Mouse (Mus musculus): Measurements from ENCODE around the gene 9330159F19Rik.

Gene 9330159F19Rik

DNA sequence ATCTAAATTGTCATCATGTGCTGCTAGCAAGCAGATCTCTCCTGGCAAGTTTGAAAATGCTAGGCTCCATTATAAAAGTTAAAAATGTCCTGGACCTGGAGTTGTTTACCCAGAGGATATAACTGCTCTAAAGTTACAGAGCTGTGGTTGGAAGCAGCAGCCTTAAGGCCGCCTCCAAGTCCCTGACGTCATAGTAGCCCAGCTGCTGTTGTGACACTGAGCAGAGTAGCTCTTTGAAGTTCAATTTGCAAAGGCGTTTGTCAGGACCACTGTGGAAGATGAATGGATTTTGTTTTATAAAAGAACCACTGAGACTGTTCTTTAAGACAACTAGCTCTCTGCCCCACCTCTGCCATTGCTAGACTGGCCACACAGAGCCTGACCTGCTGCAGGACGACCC, at the start of gene 9330159F19Rik:
TSS of gene 9330159F19Rik (plus strand) at position 154 of the 400 bp plus-strand sequence.
- in situ Hi-C loops (cut with MboI; ENCODE audit: low pct_unique_long_range_greater_than_20kb in 1 of 2, low sequenced_read_pairs in 2 of 2, unreplicated experiment in 1 of 2) = no loop called here

DNA sequence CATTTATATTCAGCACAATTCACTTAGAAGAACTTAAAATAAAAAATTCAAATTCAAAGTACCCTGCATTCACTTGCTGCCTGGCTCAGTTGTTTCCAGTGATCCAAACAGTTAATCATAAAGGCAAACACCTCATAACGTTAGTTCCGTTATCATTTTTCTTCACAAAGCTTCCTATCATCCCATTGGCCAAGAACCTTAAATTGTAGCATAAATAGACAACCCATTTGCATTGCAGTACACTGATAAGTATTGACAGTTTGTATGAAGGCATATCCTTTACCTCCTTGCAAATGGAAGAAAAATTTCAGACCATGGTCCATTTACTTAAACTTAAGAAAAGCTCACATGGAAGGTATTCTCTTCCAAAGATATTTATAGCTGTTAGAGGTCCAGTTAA, 49.7 kb upstream of the 9330159F19Rik start:
- in situ Hi-C loops (cut with MboI; ENCODE audit: low pct_unique_long_range_greater_than_20kb in 1 of 2, low sequenced_read_pairs in 2 of 2, unreplicated experiment in 1 of 2) = no loop called here

DNA sequence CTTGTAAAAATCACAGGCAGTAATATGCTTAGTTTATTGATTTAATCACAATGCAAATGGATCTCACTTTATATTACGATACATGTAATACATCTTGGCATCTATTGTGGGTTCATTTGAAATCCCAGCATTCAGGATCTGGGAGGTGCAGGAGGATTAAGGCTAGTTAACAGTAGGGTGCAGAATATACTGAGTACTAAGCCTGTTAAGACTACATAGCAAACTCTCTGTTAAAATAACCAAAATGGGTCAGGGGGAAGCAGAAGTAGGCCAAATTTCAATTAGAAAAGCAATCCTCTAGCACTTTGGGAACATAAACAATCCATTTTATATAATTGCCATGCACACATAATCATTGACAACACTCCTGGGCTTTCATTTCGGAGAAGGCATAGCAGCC, 37.6 kb upstream of the 9330159F19Rik start:
- in situ Hi-C loops (cut with MboI; ENCODE audit: low pct_unique_long_range_greater_than_20kb in 1 of 2, low sequenced_read_pairs in 2 of 2, unreplicated experiment in 1 of 2) = no loop called here

DNA sequence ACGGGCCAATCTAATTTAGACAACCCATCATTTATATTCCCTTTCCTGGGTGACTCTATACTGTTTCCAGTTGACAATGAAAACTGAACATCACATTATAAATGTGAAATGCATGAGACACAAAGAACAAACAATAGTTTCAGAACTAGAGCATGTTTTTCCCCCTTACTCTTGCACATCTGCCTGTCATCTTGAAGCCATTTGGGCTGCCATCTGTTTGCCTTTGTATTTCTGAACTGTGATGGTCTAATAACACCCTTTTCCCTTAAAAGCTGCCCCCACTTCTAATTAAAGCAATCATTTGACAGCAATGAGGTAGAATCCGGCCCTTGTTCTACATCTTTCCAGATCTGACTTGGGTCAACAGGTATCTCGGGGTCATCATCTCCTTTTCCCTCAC, 35.8 kb upstream of the 9330159F19Rik start:
- in situ Hi-C loops (cut with MboI; ENCODE audit: low pct_unique_long_range_greater_than_20kb in 1 of 2, low sequenced_read_pairs in 2 of 2, unreplicated experiment in 1 of 2) = no loop called here

DNA sequence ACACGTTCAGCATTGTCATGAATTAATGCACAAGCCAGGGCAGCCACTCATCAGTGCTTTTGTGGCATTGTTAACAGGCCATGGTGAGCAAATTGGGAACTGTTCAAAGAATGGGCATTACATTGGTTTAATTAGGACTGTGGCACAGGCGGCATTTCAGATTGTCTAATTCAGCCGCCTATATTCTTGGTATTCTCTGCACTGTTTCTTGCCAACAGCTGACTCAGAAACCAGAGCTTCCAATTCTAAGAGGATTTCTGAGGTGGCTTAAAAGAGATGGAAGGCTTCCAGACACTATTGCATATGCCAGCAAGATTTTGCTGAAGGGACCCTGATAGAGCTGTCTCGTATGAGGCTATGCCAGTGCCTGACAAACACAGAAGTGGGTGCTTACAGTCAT, 34.5 kb upstream of the 9330159F19Rik start:
- in situ Hi-C loops (cut with MboI; ENCODE audit: low pct_unique_long_range_greater_than_20kb in 1 of 2, low sequenced_read_pairs in 2 of 2, unreplicated experiment in 1 of 2) = no loop called here

DNA sequence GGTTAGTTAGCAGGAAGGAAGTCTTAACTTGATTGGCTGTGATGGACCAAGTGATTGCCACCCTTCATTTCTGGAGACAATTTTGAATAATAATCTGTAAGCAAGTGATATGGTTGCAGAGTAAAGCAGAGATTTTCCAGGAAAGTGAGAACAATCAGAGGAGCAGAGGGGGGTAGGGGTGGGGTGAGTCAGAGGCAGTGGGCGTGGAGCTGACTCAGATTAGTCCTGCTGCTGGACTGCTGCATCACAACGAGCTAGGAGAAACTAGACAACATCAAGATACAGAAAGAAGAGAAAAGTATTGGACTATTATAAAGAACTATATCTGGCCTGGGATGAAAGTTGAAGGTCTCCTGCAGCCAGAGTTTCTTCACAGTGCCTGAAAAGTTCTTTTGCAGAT, 33.4 kb upstream of the 9330159F19Rik start:
- in situ Hi-C loops (cut with MboI; ENCODE audit: low pct_unique_long_range_greater_than_20kb in 1 of 2, low sequenced_read_pairs in 2 of 2, unreplicated experiment in 1 of 2) = no loop called here

DNA sequence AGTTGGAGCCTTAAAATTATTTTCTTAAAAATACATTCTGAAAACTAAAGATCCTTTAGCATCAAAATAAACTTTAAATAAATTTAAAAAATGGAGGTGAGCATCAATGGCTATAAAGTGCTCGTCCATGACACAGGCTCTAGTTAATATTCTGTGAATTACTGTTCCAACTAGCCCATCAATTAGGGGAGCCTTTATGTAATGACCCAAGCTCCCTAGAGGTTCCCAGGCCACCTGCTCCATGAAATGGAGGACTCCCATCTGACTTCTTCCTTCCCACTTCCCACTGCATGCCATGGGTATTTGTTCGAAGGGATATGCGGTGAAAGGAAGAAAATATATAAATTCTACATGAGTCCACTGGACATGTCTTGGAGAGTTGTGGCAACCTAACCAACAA, 31.2 kb upstream of the 9330159F19Rik start:
- in situ Hi-C loops (cut with MboI; ENCODE audit: low pct_unique_long_range_greater_than_20kb in 1 of 2, low sequenced_read_pairs in 2 of 2, unreplicated experiment in 1 of 2) = no loop called here

DNA sequence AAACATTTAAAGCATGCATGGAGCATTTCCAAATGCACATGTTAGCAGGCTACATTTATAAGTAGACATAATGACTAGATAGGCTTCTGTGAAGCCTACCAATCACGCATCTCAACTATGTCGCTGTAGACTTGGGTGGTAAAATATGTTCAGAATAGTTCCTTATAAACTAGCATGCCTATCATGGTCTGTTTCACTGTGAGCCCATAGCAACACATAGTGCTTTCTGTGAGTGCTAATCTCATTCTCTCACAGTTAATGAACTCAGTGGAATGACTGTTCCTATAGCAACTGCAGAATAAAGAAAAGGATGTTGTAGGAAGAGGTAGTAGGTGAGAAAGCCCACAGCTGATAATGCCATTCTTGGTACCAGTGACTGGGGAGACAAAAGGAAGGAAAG, 30.4 kb upstream of the 9330159F19Rik start:
- in situ Hi-C loops (cut with MboI; ENCODE audit: low pct_unique_long_range_greater_than_20kb in 1 of 2, low sequenced_read_pairs in 2 of 2, unreplicated experiment in 1 of 2) = no loop called here

DNA sequence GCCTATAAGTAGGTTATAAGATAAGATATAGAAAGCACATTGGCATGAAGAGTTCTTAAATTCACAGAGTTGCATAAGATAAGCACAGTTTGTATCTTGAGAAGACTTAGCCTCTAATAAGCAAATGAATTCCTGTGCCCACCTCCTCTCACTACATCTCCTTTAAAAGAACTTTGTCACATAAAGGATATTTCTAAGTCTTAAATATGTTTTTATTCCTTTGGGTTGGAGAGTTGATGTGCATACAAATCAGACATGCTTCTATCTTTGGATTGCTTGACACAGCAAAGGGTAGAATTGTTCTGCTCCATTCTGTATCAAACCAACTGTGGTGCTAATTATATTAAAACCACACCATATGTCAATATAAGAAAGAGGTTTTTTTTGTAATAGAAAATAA, 17.6 kb upstream of the 9330159F19Rik start:
- in situ Hi-C loops (cut with MboI; ENCODE audit: low pct_unique_long_range_greater_than_20kb in 1 of 2, low sequenced_read_pairs in 2 of 2, unreplicated experiment in 1 of 2) = no loop called here

DNA sequence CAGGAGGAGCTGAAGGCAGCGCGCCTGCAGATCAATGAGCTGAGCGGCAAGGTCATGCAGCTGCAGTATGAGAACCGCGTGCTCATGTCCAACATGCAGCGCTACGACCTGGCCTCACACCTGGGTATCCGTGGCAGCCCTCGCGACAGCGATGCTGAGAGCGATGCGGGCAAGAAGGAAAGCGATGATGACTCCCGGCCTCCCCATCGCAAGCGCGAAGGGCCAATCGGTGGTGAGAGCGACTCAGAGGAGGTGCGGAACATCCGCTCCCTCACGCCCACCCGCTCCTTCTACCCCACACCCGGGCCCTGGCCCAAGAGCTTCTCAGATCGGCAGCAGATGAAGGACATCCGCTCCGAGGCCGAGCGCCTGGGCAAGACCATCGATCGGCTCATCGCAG, 14.6 kb upstream of the 9330159F19Rik start:
- in situ Hi-C loops (cut with MboI; ENCODE audit: low pct_unique_long_range_greater_than_20kb in 1 of 2, low sequenced_read_pairs in 2 of 2, unreplicated experiment in 1 of 2) = no loop called here

DNA sequence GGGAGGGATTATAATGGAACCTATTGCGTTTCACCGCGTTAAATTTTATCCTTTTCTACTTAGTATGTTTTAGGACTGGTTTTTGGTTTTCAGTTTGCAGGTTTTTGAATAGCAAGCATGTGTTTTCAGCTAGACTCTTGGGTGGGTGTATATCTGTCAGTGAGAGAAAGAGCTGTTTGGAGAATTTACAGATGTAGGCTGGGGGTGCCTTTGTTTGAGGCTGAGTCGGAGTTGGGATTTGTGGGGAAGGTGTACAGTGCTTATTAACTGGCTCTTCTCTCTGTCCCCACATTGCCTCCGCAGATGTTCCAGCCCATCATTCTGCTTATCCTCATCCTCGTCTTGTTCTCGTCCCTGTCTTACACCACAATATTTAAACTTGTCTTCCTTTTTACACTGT, 12.8 kb upstream of the 9330159F19Rik start, which contains the start of gene Gm49353:
TSS of gene Gm49353 (plus strand) at position 313 of the 400 bp plus-strand sequence.
- in situ Hi-C loops (cut with MboI; ENCODE audit: low pct_unique_long_range_greater_than_20kb in 1 of 2, low sequenced_read_pairs in 2 of 2, unreplicated experiment in 1 of 2) = no loop called here

DNA sequence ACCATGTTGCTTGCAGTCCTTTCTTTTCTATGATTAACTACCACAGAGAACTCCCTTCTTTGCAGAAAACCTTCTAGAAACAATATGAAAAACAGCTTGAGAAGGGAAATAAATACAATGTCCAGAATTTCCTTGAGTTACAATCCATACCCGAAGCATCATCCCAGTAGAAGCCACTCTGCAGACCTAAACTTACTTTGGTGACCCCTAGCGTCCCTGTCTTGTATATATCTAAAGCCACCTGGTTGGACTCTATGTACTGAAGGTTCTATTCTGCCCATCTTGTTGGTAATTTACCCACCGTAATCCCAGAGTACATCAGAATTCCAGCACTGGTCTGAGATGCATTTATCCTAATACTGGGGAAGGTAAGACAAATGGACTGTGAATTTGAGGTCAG, 11.6 kb upstream of the 9330159F19Rik start:
- in situ Hi-C loops (cut with MboI; ENCODE audit: low pct_unique_long_range_greater_than_20kb in 1 of 2, low sequenced_read_pairs in 2 of 2, unreplicated experiment in 1 of 2) = no loop called here

DNA sequence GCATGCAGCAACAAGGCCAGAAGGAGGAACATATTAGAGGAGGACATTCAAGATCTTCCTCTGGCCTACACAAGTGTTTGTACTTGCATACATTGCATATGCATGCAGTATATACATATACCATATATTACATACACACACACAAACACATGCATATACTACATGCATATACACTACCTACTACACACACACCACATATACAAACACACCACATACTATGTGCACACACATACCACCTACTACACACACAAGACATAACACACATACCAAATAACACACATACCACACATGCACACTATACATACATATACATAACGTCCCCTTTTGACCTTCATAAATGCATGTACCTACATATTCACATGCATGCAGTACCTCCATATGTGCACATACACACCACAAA, 10.8 kb upstream of the 9330159F19Rik start:
- in situ Hi-C loops (cut with MboI; ENCODE audit: low pct_unique_long_range_greater_than_20kb in 1 of 2, low sequenced_read_pairs in 2 of 2, unreplicated experiment in 1 of 2) = no loop called here

DNA sequence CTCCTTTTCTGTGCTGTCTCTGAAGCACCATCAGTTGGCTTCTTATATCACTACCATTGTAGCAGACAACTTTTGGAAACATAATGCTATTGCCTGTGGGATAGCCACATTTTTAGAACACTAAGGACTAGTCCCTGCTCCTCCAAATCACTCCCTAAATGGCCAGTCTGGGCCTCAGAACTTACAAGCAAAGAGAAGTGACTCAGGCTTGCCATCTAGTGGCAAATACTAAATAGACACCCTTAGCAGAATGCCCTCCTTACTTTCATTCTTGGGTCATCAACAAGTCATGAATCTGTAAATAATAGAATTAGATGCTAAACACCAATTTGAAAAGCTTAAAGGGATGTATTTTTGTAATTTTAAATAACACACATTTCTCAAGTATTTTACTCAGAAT, 4.7 kb upstream of the 9330159F19Rik start:
- in situ Hi-C loops (cut with MboI; ENCODE audit: low pct_unique_long_range_greater_than_20kb in 1 of 2, low sequenced_read_pairs in 2 of 2, unreplicated experiment in 1 of 2) = no loop called here

DNA sequence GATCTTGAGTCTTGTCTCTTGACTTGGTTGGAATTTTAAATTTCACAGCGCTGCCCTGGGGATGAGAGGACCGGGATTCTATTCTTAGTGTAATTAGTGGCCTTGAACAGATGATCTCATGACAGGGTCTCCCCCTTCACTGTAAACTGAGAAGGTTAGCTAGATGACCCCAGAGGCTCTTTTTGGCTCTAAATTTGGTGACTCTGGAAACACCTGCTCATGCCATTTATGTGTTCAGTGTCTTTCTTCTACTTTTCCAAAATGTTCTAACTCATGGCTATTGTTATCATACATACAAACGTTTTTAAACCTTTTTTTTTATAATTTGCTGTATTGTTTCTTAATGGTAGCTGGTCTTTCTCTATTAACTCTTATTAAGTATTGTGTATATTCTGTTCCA, 2.7 kb upstream of the 9330159F19Rik start:
- in situ Hi-C loops (cut with MboI; ENCODE audit: low pct_unique_long_range_greater_than_20kb in 1 of 2, low sequenced_read_pairs in 2 of 2, unreplicated experiment in 1 of 2) = no loop called here

DNA sequence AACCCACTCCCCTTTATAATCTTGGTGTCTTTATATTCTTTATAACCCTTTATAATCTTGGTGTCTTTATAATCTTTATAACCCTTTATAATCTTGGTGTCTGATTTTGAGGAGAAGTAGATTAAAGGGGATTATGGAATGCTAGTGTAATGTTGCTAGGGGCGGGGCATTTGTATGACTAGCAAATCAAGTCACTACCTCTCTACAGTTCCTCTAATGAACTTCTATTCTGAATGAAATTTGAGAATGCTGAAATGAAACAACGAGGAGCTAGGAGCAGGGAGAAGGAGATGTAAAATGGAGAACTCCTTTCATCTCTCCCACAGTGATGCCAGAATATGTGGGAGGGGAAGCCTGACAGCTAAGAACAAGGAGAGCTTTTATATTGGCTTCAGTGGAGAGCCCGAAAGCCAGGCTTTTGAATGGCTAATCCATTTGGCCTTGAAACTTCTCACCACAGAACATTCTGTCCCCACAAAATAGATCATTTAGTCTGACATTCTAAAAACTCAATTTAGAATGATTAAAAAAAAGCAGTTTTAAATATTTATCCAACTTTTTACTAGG, 2.2 kb downstream of the 9330159F19Rik start:
- in situ Hi-C loops (cut with MboI; ENCODE audit: low pct_unique_long_range_greater_than_20kb in 1 of 2, low sequenced_read_pairs in 2 of 2, unreplicated experiment in 1 of 2) = no loop called here

DNA sequence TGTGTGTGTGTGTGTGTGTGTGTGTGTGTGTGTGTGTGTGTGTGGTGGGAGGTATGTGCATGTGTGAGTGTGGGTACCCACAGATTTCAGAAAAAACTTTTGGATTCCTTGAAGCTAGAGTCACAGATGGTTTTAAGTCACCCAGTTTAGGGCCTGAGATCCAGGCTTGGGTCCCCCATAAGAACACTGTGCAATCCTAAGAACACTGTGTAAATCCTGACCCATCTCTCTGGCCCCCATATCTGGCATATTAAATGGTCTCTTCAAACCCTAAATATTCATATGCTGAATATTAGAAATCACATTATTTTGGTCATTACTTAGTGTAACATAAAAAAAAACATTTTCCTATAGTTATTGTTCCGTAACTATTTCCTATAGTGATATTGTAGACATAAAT, 5.6 kb downstream of the 9330159F19Rik start:
- in situ Hi-C loops (cut with MboI; ENCODE audit: low pct_unique_long_range_greater_than_20kb in 1 of 2, low sequenced_read_pairs in 2 of 2, unreplicated experiment in 1 of 2) = no loop called here

DNA sequence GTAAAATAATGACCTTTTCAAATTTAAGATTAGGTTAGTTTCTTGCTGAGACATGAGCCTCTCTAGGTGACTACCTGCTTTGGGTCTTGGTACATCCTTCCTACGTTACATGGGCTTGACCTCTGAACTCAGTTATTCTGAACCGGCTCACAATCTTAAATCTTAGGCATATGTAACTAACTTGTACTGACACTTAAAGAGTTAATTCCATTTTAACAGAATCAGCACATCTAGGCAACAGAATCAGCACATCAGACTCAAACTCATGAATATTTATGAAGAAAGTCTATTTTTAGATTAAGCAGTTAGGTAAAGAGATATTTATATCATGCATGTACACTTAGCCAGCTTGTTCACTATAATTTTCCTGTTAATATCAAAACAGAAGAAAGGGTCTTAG, 6.0 kb downstream of the 9330159F19Rik start:
- in situ Hi-C loops (cut with MboI; ENCODE audit: low pct_unique_long_range_greater_than_20kb in 1 of 2, low sequenced_read_pairs in 2 of 2, unreplicated experiment in 1 of 2) = no loop called here

DNA sequence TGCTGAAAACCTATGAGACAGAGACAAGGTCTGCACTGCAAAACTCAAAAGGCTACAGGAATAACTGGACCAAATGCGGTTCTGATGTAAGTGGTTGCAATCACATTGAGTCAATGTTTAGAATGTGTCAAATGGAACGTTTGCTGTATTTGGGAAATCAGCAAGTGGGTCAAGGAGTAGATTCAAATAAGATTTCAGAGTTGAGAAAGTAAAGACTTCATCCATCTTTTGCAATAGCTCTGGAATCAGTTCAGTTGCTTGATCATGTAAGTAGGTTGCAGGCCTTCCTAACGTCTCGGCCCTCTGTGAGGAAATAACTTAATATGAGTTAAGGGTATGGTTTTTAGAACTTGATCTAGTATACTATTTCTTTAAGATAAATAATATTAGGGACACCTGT, 13.9 kb downstream of the 9330159F19Rik start:
- in situ Hi-C loops (cut with MboI; ENCODE audit: low pct_unique_long_range_greater_than_20kb in 1 of 2, low sequenced_read_pairs in 2 of 2, unreplicated experiment in 1 of 2) = no loop called here

DNA sequence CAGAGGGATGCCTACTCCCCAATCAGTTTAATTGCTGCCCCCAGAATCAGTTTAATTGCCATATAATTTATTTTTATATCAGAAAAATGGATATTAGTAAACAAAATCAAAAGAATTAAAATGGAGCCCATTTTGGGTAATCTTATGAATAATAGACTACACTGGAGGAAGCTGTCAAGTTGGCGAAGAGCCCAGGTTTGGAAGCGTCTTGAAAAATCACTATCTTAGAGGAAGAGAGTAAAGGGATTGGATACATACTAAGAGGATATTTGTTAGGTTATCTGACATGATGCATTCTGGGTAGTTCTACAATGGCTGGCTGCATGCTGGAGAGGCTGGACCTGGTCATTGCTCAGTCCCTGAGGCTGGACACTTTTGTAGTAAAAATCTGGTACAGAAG, 19.8 kb downstream of the 9330159F19Rik start:
- in situ Hi-C loops (cut with MboI; ENCODE audit: low pct_unique_long_range_greater_than_20kb in 1 of 2, low sequenced_read_pairs in 2 of 2, unreplicated experiment in 1 of 2) = no loop called here
